Mouse (Mus musculus) CH12.LX (cell line): ENCODE measurements at regions not wholly inside any gene's neighbourhood (a gene's known extent, or its start where the extent isn't known, plus 50 kb on each side); places are given as distances from the start of the nearest gene placed in this dataset.

ENCODE experiments used
- DNase-seq: peaks from one replicate; pipeline ENCODE4 v3.0.0-alpha.2; 2013; ENCODE audit errors: extremely low read depth
- H3K27ac ChIP-seq: 2 replicates; pipeline ENCODE4 v1.5.1; 2012; ENCODE audit warnings: low read depth, mild to moderate bottlenecking, control low read depth, moderate library complexity; ENCODE audit not compliant: insufficient read depth
- H3K27me3 ChIP-seq: replicated peaks from 2 replicates; pipeline ENCODE3; 2012; ENCODE audit warnings: inconsistent platforms
- H3K36me3 ChIP-seq, 2 experiments: replicated peaks in 1 of 2; 2 replicates each; pipeline versions ENCODE3 to v1.6.1; 2012; ENCODE audit warnings: inconsistent platforms in 1 of 2, low read length in 1 of 2, mild to moderate bottlenecking in 1 of 2, mixed read lengths in 1 of 2, moderate library complexity in 1 of 2; ENCODE audit not compliant: control insufficient read depth in 1 of 2, insufficient read depth in 1 of 2
- H3K4me1 ChIP-seq, 2 experiments: 2 replicates each; pipeline ENCODE4 v1.6.1; 2012; ENCODE audit warnings: inconsistent platforms in 1 of 2, moderate library complexity in 1 of 2; ENCODE audit not compliant: insufficient read depth in 2 of 2, control insufficient read depth in 1 of 2
- H3K4me2 ChIP-seq: 2 replicates; pipeline ENCODE4 v1.6.1; 2012; ENCODE audit warnings: low read depth, mild to moderate bottlenecking, control low read depth; ENCODE audit not compliant: poor library complexity, insufficient read depth, severe bottlenecking
- H3K4me3 ChIP-seq, 3 experiments: fragments of 150-350 bp in 1 of 3; sonication (generic) in 1 of 3; replicated peaks in 1 of 3; 2 replicates each; pipeline versions ENCODE3 to v1.5.1; 2011 to 2012; ENCODE audit warnings: low read depth in 2 of 3, low read length in 2 of 3, mild to moderate bottlenecking in 2 of 3, moderate library complexity in 2 of 3, control low read depth in 1 of 3, improper control_type of control experiment in 1 of 3, inconsistent platforms in 1 of 3, mixed read lengths in 1 of 3; ENCODE audit not compliant: poor library complexity in 1 of 3
- H3K79me2 ChIP-seq: replicated peaks from 2 replicates; pipeline ENCODE4 v1.6.1; 2012; ENCODE audit warnings: mild to moderate bottlenecking, moderate library complexity; ENCODE audit not compliant: control insufficient read depth, poor library complexity, insufficient read depth, severe bottlenecking; ENCODE audit errors: extremely low read depth
- H3K9ac ChIP-seq: 2 replicates; pipeline ENCODE4 v1.6.1; 2012; ENCODE audit warnings: low read depth, mild to moderate bottlenecking, control low read depth, moderate library complexity; ENCODE audit not compliant: insufficient read depth
- H3K9me3 ChIP-seq: replicated peaks from 2 replicates; pipeline ENCODE3; 2012; ENCODE audit warnings: low read length, inconsistent platforms, mixed read lengths
- CHD2 ChIP-seq: IDR thresholded peaks from 2 replicates; pipeline ENCODE4 v1.6.1; 2011; ENCODE audit warnings: low read length, improper control_type of control experiment
- CTCF ChIP-seq, 2 experiments: IDR thresholded peaks in 1 of 2; conservative IDR thresholded peaks in 1 of 2; 2 replicates each; pipeline ENCODE4 v1.5.1; 2011 to 2012; ENCODE audit warnings: low read depth in 2 of 2, low read length in 2 of 2, improper control_type of control experiment in 1 of 2, inconsistent platforms in 1 of 2, mild to moderate bottlenecking in 1 of 2, moderate library complexity in 1 of 2
- ELF1 ChIP-seq: IDR thresholded peaks from 2 replicates; pipeline ENCODE4 v1.6.1; 2014; ENCODE audit warnings: low read depth, mild to moderate bottlenecking, inconsistent platforms, low read length, improper control_type of control experiment
- EP300 ChIP-seq: IDR thresholded peaks from 2 replicates; pipeline ENCODE4 v1.6.1; 2011; ENCODE audit warnings: low read length, improper control_type of control experiment
- ETS1 ChIP-seq: conservative IDR thresholded peaks from 2 replicates; pipeline ENCODE4 v1.6.1; 2012; ENCODE audit warnings: low read depth, mild to moderate bottlenecking, inconsistent platforms, low read length, improper control_type of control experiment, moderate library complexity
- JUND ChIP-seq: conservative IDR thresholded peaks from 2 replicates; pipeline ENCODE4 v1.6.1; 2011; ENCODE audit warnings: low read depth, low read length, improper control_type of control experiment
- MAFK ChIP-seq: IDR thresholded peaks from 2 replicates; pipeline ENCODE4 v1.6.1; 2011; ENCODE audit warnings: low read length, improper control_type of control experiment; ENCODE audit not compliant: insufficient replicate concordance
- MAZ ChIP-seq: IDR thresholded peaks from 2 replicates; pipeline ENCODE4 v1.6.1; 2012; ENCODE audit warnings: low read depth, mild to moderate bottlenecking, inconsistent platforms, low read length, improper control_type of control experiment, moderate library complexity
- MXI1 ChIP-seq: IDR thresholded peaks from 2 replicates; pipeline ENCODE4 v1.6.1; 2011; ENCODE audit warnings: mild to moderate bottlenecking, low read depth, low read length, improper control_type of control experiment
- MYC ChIP-seq: IDR thresholded peaks from 2 replicates; pipeline ENCODE4 v1.6.1; 2011; ENCODE audit warnings: low read depth, mild to moderate bottlenecking, improper control_type of control experiment, low read length
- POLR2A ChIP-seq: IDR thresholded peaks from 2 replicates; pipeline ENCODE4 v1.6.1; 2011; ENCODE audit warnings: low read depth, mild to moderate bottlenecking, improper control_type of control experiment, low read length
- RCOR1 ChIP-seq: conservative IDR thresholded peaks from 2 replicates; pipeline ENCODE4 v1.6.1; 2012; ENCODE audit warnings: low read depth, mild to moderate bottlenecking, inconsistent platforms, low read length, improper control_type of control experiment
- SIN3A ChIP-seq: IDR thresholded peaks from 2 replicates; pipeline ENCODE4 v1.6.1; 2012; ENCODE audit warnings: low read length, improper control_type of control experiment, inconsistent platforms
- SMC3 ChIP-seq: IDR thresholded peaks from 2 replicates; pipeline ENCODE4 v1.6.1; 2011; ENCODE audit warnings: low read depth, low read length, improper control_type of control experiment
- TBP ChIP-seq: conservative IDR thresholded peaks from 2 replicates; pipeline ENCODE4 v1.6.1; 2011; ENCODE audit warnings: low read depth, low read length, improper control_type of control experiment
- UBTF ChIP-seq: IDR thresholded peaks from 2 replicates; pipeline ENCODE4 v1.6.1; 2012; ENCODE audit warnings: low read depth, mild to moderate bottlenecking, inconsistent platforms, low read length, improper control_type of control experiment, moderate library complexity
- USF1 ChIP-seq: IDR thresholded peaks from 2 replicates; pipeline ENCODE4 v1.6.1; 2014; ENCODE audit warnings: low read depth, mild to moderate bottlenecking, inconsistent platforms, low read length, improper control_type of control experiment
- USF2 ChIP-seq: conservative IDR thresholded peaks from 2 replicates; pipeline ENCODE4 v1.6.1; 2011; ENCODE audit warnings: low read depth, low read length, improper control_type of control experiment
- ZC3H11A ChIP-seq: IDR thresholded peaks from 2 replicates; pipeline ENCODE4 v1.6.1; 2012; ENCODE audit warnings: low read depth, mild to moderate bottlenecking, inconsistent platforms, low read length, improper control_type of control experiment
- ZNF384 ChIP-seq: IDR thresholded peaks from 2 replicates; pipeline ENCODE4 v1.6.1; 2012; ENCODE audit warnings: low read depth, low read length, improper control_type of control experiment, inconsistent platforms
- dilution Hi-C: fragments of 300-500 bp; cut with MboI; formaldehyde crosslinking; loops from 2 replicates; pipeline ENCODE4 v1.14.3; 2020; ENCODE audit warnings: low sequenced_read_pairs; ENCODE audit not compliant: extremely low pct_unique_long_range_greater_than_20kb, extremely low pct_ligation_motif_present
- in situ Hi-C: fragments of 300-500 bp; cut with MboI; formaldehyde crosslinking; loops from 3 replicates; pipeline ENCODE4 v1.14.3; 2019; ENCODE audit warnings: low sequenced_read_pairs, low pct_ligation_motif_present, low pct_unique_long_range_greater_than_20kb, mixed read lengths

GRCm38 (mm10) chr10:27987026-27987425, 87.6 kb upstream of the Ptprk start:
- no peak overlapping the region for H3K4me2 ChIP-seq
- no peak overlapping the region for H3K27ac ChIP-seq
- H3K27me3 ChIP-seq: no peaks in the 10 kb centered on the region
- no peaks in the 10 kb centered on the region for H3K36me3 ChIP-seq
- peaks cover 0 to 7% of the 10 kb centered on the region in 2 experiments; a peak in 2 of 4 replicates for H3K4me1 ChIP-seq
- TF ChIP-seq ELF1: no peak
- in situ Hi-C loops (no loop called here), dilution Hi-C loops (no loop called here)
- H3K9me3 ChIP-seq: peaks cover 14% of the 10 kb centered on the region
- H3K4me3 ChIP-seq: no peak overlapping the region
- no peak for DNase-seq
- H3K9ac ChIP-seq: no peak overlapping the region
- H3K79me2 ChIP-seq: no peaks in the 10 kb centered on the region

- no peaks in the 10 kb centered on the region for H3K27me3 ChIP-seq
- H3K36me3 ChIP-seq: no peaks in the 10 kb centered on the region
- H3K4me3 ChIP-seq: no peak overlapping the region
- DNase-seq: no peak
- in situ Hi-C loops (no loop called here), dilution Hi-C loops (no loop called here)
- peaks cover 14% of the 10 kb centered on the region for H3K9me3 ChIP-seq
- no peak overlapping the region for H3K4me2 ChIP-seq
- no peak overlapping the region for H3K9ac ChIP-seq
- H3K27ac ChIP-seq: no peak overlapping the region
- no peaks in the 10 kb centered on the region for H3K79me2 ChIP-seq
- H3K4me1 ChIP-seq: peaks cover 0 to 7% of the 10 kb centered on the region in 2 experiments; a peak in 2 of 4 replicates
- no peak for TF ChIP-seq USF1
- no peak for TF ChIP-seq ETS1
- no peak for TF ChIP-seq ZNF384
- no peak for TF ChIP-seq CTCF (conservative IDR thresholded peaks at IDR 0.05 in 1 of 2, IDR thresholded peaks at IDR 0.05 in 1 of 2; ENCODE audit: low read depth in 2 of 2, low read length in 2 of 2)
- TF ChIP-seq ELF1: no peak
- no peak for TF ChIP-seq SMC3
- no peak for TF ChIP-seq JUND
- TF ChIP-seq CHD2: no peak
- TF ChIP-seq ZC3H11A: no peak
- TF ChIP-seq MYC: no peak
- no peak for TF ChIP-seq USF2
- no peak for TF ChIP-seq POLR2A
- TF ChIP-seq RCOR1: no peak
- TF ChIP-seq MAFK: no peak
- no peak for TF ChIP-seq UBTF
- TF ChIP-seq SIN3A: no peak
- no peak for TF ChIP-seq TBP
- TF ChIP-seq MXI1: no peak
- no peak for TF ChIP-seq MAZ
- TF ChIP-seq EP300: no peak
Measured at GRCm38 (mm10) chr10:27988066-27988465, 86.6 kb upstream of the Ptprk start.
